Mouse (Mus musculus): ENCODE results near the gene Zscan26. TPM values are rescaled to one million over a fixed set of nuclear protein-coding genes. Genes with fewer than 3 reads are reported as not detected.
A peak's percentile ranks its signal among the peaks of the same experiment; 100 is the strongest.
"Not testable (repeated sequence)": the region's sequence is repeated elsewhere in the genome, so short reads cannot be mapped to it uniquely, and the experiment has no call there.

Zscan26 gene
- polyA plus RNA-seq, 1 experiment from 2014 or later: 10.4 TPM

DNA sequence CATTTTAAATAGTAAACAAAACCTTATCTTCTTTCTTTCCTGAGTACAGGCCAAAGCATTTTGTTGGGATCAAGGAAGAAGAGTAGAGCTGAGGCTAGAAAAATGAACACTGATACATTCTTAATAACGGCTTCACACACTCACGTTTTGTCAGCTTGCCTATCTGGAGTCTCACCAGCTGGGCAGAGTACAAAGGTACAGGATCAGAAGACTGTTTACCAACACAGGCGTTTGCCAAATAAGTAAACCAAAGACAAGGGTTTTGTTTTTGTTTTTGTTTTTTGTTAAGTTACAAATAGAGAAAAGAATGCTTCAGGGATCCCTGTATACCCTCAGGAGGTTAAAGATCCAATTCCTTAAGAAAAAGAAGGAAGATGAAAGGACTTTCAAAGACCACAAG is 52.4 kb downstream of the Zscan26 start:
- peak overlapping the region; percentile 82 for H3K4me3 ChIP-seq
- no peaks in the 10 kb centered on the region for H3K9me3 ChIP-seq (replicated peaks)
- peak overlapping the region; percentile 82; the same call in 1 of the 2 replicates for H3K27ac ChIP-seq
- ATAC-seq: no peak
- no peaks in the 10 kb centered on the region for H3K27me3 ChIP-seq (replicated peaks)
- 66% methylated on average over 3 of the region's 3 CpGs for WGBS (ENCODE audit: insufficient replicate concordance)
- H3K4me2 ChIP-seq: peak overlapping the region; percentile 80
- peaks cover 31% of the 10 kb centered on the region for H3K36me3 ChIP-seq
- peak overlapping the region; percentile 84 for H3K9ac ChIP-seq
- H3K4me1 ChIP-seq: peaks cover 32% of the 10 kb centered on the region

DNA sequence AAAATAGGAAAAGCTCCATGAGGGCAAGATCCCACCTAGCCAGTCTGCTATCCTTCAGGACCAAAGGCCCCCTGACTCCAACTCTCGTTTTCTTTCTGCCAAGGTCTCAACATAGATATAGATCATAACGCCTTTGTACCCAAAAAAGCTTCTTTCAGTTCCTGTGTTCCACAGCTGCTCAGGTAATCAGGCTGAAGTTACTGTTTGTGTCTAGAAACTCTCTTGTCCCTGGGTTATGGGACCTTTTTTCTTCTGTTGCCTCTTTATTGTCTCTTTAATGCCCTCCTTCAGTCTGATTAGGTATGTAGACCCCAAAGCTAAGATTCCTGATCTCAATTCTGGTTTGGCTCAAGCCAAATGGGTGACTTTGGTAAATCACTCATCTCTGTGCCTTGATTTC is 56.0 kb downstream of the Zscan26 start:
- Histone ChIP-seq H3K4me1 (peaks cover 27% of the 10 kb centered on the region), H3K9ac (no peak overlapping the region), H3K27ac (no peak overlapping the region), H3K9me3 (replicated peaks) (no peaks in the 10 kb centered on the region), H3K36me3 (peaks cover 66% of the 10 kb centered on the region), H3K4me3 (no peak overlapping the region), H3K27me3 (replicated peaks) (no peaks in the 10 kb centered on the region), H3K4me2 (no peak overlapping the region)
- no peak for ATAC-seq
- WGBS (ENCODE audit: insufficient replicate concordance): 72% methylated on average over 2 of the region's 2 CpGs

DNA sequence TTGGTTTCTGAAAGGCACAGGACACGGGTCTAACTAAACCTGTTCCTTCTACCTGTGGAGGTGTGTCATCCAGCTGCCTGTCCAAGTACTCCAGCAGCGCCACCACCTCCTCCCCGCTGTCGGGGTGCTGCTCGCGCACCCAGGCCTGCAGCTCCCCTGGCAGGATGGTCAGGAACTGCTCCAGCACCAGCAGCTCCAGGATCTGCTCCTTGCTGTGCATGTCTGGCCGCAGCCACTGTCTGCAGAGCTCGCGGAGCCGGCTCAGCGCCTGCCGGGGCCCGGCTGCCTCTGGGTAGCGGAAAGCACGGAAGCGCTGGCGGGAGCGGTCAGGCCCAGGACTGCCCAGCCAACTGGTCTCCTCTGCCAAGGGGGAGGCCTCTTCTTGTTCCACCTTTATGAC is 57.5 kb downstream of the Zscan26 start:
- H3K36me3 ChIP-seq: peaks cover 79% of the 10 kb centered on the region
- H3K27me3 ChIP-seq (replicated peaks); H3K9ac ChIP-seq; ATAC-seq; H3K27ac ChIP-seq; H3K9me3 ChIP-seq (replicated peaks); H3K4me2 ChIP-seq; H3K4me3 ChIP-seq: not testable (repeated sequence)
- peaks cover 21% of the 10 kb centered on the region for H3K4me1 ChIP-seq
- WGBS (ENCODE audit: insufficient replicate concordance): 91% methylated on average over 18 of the region's 18 CpGs

DNA sequence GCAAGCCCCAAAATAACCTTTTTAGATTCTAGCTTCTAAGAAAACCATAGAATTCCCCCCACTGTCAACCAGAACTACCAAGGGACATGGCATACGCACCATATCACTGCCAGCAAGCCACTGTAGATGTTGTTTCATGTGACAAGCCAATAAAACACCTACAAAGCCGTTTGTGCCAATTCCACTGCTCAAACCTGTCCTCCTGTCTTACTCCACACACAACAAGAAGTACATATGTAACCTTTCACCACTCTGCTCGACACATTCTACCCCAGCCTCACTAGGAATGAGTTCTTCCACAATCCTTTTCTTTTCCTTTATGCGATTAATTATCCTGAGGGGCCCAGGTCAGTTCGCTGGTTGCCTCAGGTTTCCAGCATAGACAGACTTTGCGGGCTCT is 57.9 kb downstream of the Zscan26 start:
- H3K27me3 ChIP-seq (replicated peaks): no peaks in the 10 kb centered on the region
- H3K36me3 ChIP-seq: peaks cover 80% of the 10 kb centered on the region
- no peak overlapping the region for H3K4me2 ChIP-seq
- 85% methylated on average over 6 of the region's 6 CpGs for WGBS (ENCODE audit: insufficient replicate concordance)
- H3K4me1 ChIP-seq: peaks cover 17% of the 10 kb centered on the region
- no peak overlapping the region for H3K27ac ChIP-seq
- no peak overlapping the region for H3K4me3 ChIP-seq
- ATAC-seq: no peak
- no peaks in the 10 kb centered on the region for H3K9me3 ChIP-seq (replicated peaks)
- no peak overlapping the region for H3K9ac ChIP-seq

DNA sequence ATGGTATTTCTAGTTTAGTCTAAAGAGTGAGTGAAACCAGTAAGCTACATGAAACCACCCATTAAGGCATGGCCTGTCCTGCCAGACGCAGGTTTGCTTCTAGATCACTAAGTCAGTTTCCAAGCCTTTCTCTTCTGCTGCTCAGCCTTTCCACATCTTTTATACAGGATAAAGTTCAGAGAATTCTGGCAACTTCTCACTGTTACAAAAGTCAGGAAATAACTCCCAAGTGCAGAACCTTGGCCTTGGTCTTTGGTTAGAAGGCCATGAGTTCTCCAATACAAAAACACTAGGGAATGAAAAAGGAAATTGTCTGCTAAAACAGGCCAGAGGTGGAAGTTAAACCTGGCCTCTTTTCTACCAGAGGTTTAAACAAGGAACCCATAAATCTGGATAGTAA is 58.3 kb downstream of the Zscan26 start:
- H3K36me3 ChIP-seq: peaks cover 81% of the 10 kb centered on the region

More for the DNA sequence above, 58.3 kb downstream of the Zscan26 start:
- Histone ChIP-seq H3K9ac (no peak overlapping the region), H3K4me2 (no peak overlapping the region), H3K4me3 (no peak overlapping the region), H3K27ac (no peak overlapping the region), H3K9me3 (replicated peaks) (no peaks in the 10 kb centered on the region), H3K4me1 (peaks cover 15% of the 10 kb centered on the region), H3K27me3 (replicated peaks) (no peaks in the 10 kb centered on the region)
- WGBS (ENCODE audit: insufficient replicate concordance): 80% methylated on average over 1 of the region's 1 CpGs
- no peak for ATAC-seq

MicroRNA genes within 50 kb of the gene (microRNA counts, 519-probe panel; counts per million panel counts)
- 4,062 counts per million, percentile 78 among the panel's probes with 10 or more counts for microRNA mmu-miR-1896

Small RNAs within 50 kb of the gene (microRNA-seq; reads per million reads assigned to microRNA genes)
- gene Mir1896 (not detected), gene Mir6942 (not detected)

Other genes with a start within 250 kb of the Zscan26 start
- gene Gpx5, start 161.0 kb downstream of the Zscan26 start, polyA plus RNA-seq (2016; fragmentation: Nextera tagmentation; extraction: Ambion mirVana): not detected in 2 replicates
- gene Gpx6, start 141.6 kb downstream of the Zscan26 start, polyA plus RNA-seq (2016; fragmentation: Nextera tagmentation; extraction: Ambion mirVana): not detected in 2 replicates
- not detected in 2 replicates for gene Olfr1367, start 106.8 kb downstream of the Zscan26 start, polyA plus RNA-seq (2016; fragmentation: Nextera tagmentation; extraction: Ambion mirVana)
- gene Zscan12, start 90.9 kb downstream of the Zscan26 start, polyA plus RNA-seq (2016; fragmentation: Nextera tagmentation; extraction: Ambion mirVana): 5.5 and 5.8 TPM in 2 replicates
- gene Zkscan3, start 51.0 kb downstream of the Zscan26 start, polyA plus RNA-seq (2016; fragmentation: Nextera tagmentation; extraction: Ambion mirVana): 34.8 and 36.2 TPM in 2 replicates
- gene Pgbd1, start 12.7 kb downstream of the Zscan26 start, polyA plus RNA-seq (2016; fragmentation: Nextera tagmentation; extraction: Ambion mirVana): 1.6 and 2.1 TPM in 2 replicates
- gene Nkapl, start 14.8 kb upstream of the Zscan26 start, polyA plus RNA-seq (2016; fragmentation: Nextera tagmentation; extraction: Ambion mirVana): 0.43 and 0.78 TPM in 2 replicates
- gene Zkscan4, start 25.2 kb upstream of the Zscan26 start, polyA plus RNA-seq (2016; fragmentation: Nextera tagmentation; extraction: Ambion mirVana): 0.62 and 0.78 TPM in 2 replicates
- gene Gm10065, start 25.7 kb upstream of the Zscan26 start, polyA plus RNA-seq (2016; fragmentation: Nextera tagmentation; extraction: Ambion mirVana): not detected in 2 replicates
- gene AK157302, start 41.5 kb upstream of the Zscan26 start, polyA plus RNA-seq (2016; fragmentation: Nextera tagmentation; extraction: Ambion mirVana): 0.56 TPM in 2 replicates
- gene Gm11273, start 47.7 kb upstream of the Zscan26 start, polyA plus RNA-seq (2016; fragmentation: Nextera tagmentation; extraction: Ambion mirVana): 4.7 and 6.3 TPM in 2 replicates
- gene Zkscan8, start 77.4 kb upstream of the Zscan26 start, polyA plus RNA-seq (2016; fragmentation: Nextera tagmentation; extraction: Ambion mirVana): 2.6 and 2.8 TPM in 2 replicates
- 0.05 TPM in 1 of 2 replicates, not detected in the other for gene Olfr1366, start 89.1 kb upstream of the Zscan26 start, polyA plus RNA-seq (2016; fragmentation: Nextera tagmentation; extraction: Ambion mirVana)
- not detected in 2 replicates for gene Olfr1535, start 106.2 kb upstream of the Zscan26 start, polyA plus RNA-seq (2016; fragmentation: Nextera tagmentation; extraction: Ambion mirVana)
- gene Olfr1364, start 128.0 kb upstream of the Zscan26 start, polyA plus RNA-seq (2016; fragmentation: Nextera tagmentation; extraction: Ambion mirVana): not detected in 2 replicates
- not detected in 2 replicates for gene Olfr1362, start 160.3 kb upstream of the Zscan26 start, polyA plus RNA-seq (2016; fragmentation: Nextera tagmentation; extraction: Ambion mirVana)
- not detected in 2 replicates for gene Olfr11, start 188.8 kb upstream of the Zscan26 start, polyA plus RNA-seq (2016; fragmentation: Nextera tagmentation; extraction: Ambion mirVana)
- gene Olfr1361, start 209.7 kb upstream of the Zscan26 start, polyA plus RNA-seq (2016; fragmentation: Nextera tagmentation; extraction: Ambion mirVana): not detected in 2 replicates
- gene Olfr1360, start 223.7 kb upstream of the Zscan26 start, polyA plus RNA-seq (2016; fragmentation: Nextera tagmentation; extraction: Ambion mirVana): not detected in 2 replicates
- not detected in 2 replicates for gene Olfr1359, start 244.4 kb upstream of the Zscan26 start, polyA plus RNA-seq (2016; fragmentation: Nextera tagmentation; extraction: Ambion mirVana)